Mouse (Mus musculus) left cerebral cortex, postnatal 14 days (tissue): ENCODE measurements at regions not wholly inside any gene's neighbourhood (a gene's known extent, or its start where the extent isn't known, plus 50 kb on each side); places are given as distances from the start of the nearest gene placed in this dataset.

Experiments used
- DNase-seq, 2 experiments: peaks; one replicate each; pipeline ENCODE4 v3.0.0; 2021 to 2022; ENCODE audit warnings: low spot score in 2 of 2, mixed read lengths in 1 of 2
- intact Hi-C: fragments of 180-260 bp; cut with DNase I; formaldehyde crosslinking; loops from one replicate; pipeline ENCODE4 v1.15.1; 2025

DNA sequence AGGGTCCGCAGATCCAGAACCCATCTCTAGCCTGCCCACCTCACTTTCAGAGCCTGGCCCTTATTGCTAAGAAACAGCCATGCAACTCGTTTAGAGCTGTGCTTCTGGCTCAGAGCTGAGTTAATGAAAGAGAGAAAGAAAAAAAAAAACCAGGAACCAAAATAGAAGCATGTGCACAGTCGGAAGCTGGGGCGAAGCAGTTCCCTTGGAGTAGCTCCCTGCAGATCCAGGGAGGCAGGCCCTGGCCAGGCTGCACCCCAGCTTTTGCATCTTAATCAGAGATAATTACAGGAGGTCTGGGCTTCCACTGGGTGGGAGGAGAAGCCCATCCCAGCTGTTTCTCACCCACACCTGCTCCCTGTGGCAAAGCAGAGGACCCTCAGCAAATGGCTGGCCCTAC lies 53.9 kb downstream of the Adra2c start:
- intact Hi-C loops = no loop called here
- peak; percentile 41 to 50 for DNase-seq

DNA sequence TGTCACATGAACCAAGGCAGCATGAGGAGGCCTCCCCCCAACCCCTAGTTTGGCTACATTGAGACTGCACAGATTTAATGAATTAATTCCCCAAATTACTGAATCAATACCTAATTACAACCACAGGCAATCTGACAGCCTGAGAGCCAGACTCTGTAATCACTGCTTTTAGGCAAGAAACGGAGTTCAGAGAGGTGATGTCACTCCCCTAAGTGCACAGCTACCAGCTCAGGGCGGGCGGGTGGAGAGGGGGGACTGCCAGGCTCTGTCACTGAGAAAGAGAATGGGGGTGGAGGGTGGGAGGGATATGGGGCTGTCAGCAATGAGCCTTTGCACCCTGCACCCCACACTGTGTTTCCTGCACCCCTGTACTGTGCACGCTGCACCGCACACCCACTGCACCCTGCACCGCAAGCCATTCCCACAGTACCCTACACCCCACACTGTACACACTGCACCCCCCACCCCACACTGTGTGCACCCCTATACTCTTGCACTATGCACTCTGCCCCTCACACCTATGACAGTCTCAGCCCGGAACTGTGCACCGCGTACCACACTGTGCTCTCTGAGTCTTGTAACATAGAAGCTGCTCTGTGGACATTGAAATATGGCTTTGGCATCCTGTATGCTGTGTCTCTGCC lies 54.4 kb upstream of the Hmx1 start:
- intact Hi-C loops = no loop called here
- no peak for DNase-seq

DNA sequence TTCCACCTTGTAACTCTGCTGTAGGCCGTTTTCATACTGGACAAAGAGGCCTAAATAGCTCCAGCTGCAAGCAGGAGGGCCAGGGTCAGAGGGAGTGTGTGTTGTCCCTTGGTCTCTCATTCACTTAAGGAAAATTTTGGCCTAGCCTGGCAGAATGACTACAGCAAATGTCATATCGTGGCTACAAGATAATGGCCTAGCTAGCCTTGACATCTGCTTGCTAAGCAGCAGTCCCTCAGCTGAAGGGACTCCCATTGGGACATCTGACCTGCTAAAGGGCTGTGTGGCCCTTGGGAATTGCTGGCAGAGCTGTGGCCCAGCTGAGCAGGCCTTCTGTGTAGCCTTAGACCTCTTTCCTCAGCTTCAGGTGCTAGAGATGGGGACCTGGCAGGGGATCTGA lies 53.8 kb upstream of the Hmx1 start:
- intact Hi-C loops = no loop called here
- DNase-seq = no peak
